Mouse (Mus musculus) large intestine, adult 2 months (tissue): ENCODE results near the gene Bcl6b. TPM values are rescaled to one million over a fixed set of nuclear protein-coding genes. Genes with fewer than 3 reads are reported as not detected.

Experiments
- DNase-seq: peaks from one replicate; pipeline ENCODE4 v3.0.0-alpha.2; 2012; ENCODE audit warnings: low read depth, low spot score
- WGBS: fragments of 180-500 bp; shearing (Covaris S2); methylation state at CpG from one replicate; pipeline ENCODE4 v1.1.7; 2018; 5-methylcytosine and 5-hydroxymethylcytosine counted together
- polyA plus RNA-seq: library from polyadenylated mRNA; depleted of rRNA; stranded (reverse); fragments of >200 nt; gene quantifications from 2 replicates; pipeline ENCODE4 v1.2.3, GENCODE M21; 2012

Bcl6b gene
- polyA plus RNA-seq, 1 experiment = 1.2 TPM

DNA sequence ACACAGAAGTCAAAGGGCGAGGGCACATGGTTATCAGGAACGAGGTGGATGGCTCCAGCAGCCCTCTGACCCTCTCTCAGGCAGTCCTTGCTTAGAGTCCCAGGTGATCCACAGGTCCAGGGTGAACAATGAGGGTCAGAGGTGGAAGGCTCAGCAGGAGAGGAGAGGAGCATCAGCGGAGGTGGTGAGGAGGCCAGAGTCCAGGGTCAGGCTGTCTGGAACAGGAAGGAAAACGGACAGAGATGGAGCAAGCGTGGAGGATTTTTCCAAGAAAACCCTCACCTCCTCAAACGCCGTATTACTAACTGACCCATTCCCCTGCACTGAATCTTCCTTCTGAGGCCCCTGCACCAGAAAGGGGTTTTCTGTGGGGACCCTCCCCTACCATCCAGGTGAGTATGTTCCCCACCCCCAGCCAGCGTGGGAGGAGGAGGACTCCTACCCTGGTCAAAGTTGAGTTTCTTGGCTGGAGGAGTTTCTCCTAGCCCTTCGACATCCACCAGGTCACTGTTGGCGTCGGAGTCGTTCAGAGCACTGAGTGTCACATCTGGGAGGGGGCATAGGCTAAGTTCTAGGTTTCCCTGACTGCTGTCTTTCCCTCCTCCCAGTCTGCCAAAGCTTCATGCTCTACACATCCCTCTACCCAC, 5.8 kb upstream of the Bcl6b start:
- no peak for DNase-seq
- WGBS = 92% methylated on average over 12 of the region's 12 CpGs

DNA sequence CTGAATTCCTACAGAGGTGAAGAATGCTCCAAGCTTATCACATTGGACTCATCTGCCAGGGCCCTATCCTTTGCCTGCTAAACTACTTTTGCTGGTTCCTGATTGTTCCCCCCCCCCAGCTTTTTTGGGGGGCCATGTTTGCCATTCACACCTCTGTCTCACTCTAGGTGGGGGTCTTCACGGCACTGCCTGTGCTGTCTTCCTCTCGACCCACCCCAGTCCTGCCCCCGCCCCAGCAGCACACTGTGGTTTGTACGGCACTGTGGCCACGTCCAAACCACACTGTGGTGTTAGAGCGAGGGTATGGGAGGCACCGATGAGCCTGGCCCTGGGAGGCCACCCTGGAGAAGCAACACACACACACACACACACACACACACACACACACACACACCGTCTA, 4.9 kb upstream of the Bcl6b start:
- 74% methylated on average over 8 of the region's 8 CpGs for WGBS
- no peak for DNase-seq

DNA sequence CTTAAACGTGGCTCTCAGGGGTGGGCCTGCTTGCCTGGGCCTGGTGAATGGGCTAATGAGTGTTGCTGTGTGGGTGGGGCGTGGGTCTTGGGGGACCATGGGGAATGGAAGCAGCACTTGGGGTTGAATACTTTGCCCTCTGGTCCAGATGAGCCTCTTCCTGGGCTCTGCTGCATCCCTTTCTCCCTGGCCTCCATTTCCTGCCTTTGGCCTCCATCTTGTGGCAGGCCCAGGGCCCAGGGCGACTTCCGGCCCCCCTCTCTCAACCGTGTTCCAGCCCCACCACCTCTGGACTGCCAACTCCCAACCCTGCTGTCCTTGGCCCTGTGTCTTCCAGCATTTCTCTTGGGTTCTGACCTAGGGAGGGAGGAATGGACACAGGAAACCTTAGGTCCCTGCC, 4.4 kb upstream of the Bcl6b start:
- DNase-seq = no peak
- whole genome bisulfite sequencing = 61% methylated on average over 5 of the region's 5 CpGs

DNA sequence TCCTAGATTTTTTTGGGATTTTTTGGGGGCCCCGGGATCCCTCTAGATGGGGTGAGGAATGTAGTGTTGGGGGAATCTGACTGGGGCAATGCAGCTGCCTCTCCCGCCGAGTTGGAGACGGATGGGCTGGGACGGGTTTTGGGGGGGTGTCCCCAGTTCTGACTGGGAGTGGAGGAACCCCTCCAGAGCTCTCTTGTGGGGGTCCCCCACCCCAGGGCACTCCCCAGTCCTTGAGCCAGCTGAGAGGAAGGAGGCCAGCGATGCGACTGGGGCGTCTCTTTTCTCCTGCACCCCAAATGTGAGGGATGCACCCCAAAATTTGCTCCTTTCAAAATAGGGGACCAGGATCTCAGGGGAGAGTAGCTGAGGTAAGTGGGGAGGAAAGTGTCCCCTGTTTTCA, 3.4 kb upstream of the Bcl6b start:
- WGBS = 40% methylated on average over 8 of the region's 8 CpGs
- DNase-seq = no peak

DNA sequence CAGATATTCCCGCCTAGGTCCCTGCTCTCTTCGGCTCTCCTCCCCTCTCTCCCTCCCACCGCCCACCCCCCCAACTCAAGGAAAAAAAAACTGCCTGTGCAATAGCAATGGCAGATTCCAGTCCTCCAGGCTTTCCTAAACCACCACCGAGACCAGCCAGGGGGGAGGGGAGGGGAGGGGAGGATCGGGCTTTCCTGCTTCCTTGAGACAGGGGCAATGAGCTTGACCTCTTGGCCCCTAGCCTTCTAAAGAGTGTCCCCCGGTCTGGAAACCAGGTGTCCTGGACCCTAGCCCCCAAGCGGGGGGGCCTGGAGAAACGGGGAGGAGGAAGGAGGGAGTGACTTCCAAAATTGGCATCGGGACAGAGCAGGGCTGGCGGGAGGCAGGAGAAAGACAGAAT, 2.9 kb upstream of the Bcl6b start:
- DNase-seq = no peak
- 24% methylated on average over 10 of the region's 10 CpGs for WGBS

DNA sequence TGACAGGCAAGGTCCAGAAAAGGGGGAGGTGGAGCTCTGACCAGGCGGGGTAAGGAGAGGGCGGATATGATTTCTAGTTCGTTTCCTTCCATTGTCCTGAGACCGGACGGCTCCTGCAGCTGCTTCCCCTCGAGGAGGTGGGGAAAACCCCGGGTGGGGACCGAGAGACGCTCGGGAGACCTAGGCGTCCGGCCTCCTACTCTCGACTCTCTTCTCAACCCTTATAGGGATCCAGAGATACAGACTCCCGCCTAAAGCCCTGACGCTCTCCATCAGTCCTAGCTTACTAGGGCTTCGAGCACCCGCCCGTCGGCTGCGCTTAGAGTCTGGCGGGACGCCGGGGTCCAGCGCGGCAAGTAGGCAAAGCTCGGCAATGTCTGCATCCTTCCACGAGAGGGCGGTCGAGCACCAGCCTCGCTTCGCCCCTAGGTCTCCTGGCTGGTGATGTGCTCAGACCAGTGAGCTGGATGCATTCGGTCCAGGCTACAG, 685 bp upstream of the Bcl6b start:
- under 1% methylated on average over 32 of the region's 32 CpGs for WGBS
- no peak for DNase-seq

DNA sequence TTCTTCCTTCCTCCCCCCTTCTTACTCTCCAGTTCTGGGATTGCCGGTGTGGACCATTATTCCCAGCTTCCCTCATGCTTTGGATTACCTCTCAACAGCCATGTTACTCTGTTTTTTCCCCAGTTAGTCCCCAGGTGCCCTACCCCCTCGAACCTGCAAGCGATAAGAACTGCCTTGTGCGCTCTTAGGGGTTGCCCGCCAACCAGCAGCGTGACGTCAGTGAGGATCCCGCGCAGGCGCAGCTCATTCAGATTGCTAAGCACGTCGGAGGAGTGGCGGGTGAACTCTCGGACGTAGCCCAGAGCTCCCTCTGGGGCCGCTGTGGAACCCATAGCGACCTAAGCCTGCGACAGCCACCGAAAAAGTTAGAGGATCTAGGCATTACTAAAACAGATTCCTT, 770 bp downstream of the Bcl6b start:
- under 1% methylated on average over 19 of the region's 19 CpGs for WGBS
- no peak for DNase-seq

DNA sequence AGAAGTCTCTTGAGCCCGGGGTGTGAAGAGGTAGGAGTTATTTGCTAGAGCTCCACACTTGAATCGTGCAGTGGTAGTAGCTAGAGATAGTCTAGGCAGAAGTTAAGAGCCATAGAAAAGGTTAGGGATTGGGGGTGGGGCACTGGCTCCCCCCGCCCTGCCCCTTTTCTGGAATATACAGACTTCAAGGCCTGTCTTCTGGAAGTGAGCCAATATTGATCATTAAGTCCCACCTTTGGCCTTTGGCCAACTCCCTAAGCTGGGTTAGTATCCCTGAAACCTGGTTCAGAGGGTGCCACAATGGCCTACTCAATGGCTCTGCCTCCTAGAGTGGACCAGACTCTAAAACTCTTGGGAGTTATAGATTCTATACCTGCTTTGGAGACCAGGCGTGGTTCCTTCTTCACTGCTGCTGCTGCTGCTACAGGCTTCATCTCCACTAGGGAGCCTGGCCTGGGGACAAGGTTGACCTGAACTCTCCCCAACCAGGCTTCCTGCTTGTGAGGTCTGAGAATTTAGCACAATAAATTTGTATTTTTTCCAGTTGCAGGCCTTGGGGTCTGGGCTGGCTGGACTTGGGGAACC, 1.8 kb downstream of the Bcl6b start:
- DNase-seq = no peak
- 68% methylated on average over 4 of the region's 4 CpGs for WGBS

DNA sequence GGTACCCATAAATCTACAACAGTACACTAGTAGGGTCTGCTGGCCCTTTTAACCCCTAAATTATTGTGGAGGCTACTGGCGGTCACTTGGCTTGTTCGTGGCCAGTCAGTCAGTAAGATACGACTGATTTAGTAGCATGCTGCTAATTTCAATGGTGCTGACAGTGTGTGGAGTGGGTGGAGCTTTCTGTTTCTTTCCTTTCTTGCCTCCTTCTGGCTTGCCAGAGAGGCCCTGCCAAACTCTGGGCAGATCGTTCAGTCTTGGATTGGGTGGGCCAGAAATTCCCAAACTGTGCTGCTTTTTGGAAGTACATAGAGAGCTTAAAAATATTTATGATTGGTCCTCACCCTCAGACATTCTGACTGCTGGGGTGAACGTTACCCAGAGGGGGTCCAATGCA, 2.5 kb downstream of the Bcl6b start:
- 33% methylated on average over 5 of the region's 5 CpGs for whole genome bisulfite sequencing
- no peak for DNase-seq

DNA sequence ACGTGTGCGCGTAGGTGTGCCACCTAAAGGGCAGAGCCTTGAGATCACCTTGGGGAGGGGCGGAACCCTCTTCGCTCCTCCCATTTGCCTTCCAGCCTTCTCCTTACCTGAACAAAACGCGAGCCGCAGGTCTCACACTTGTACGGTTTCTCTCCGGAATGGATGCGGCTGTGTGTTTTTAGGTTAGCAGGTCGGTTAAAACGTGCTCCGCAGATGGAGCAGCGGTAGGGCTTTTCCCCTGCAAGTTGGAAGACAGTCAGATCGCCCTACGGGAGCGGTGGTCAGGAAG, 3.1 kb downstream of the Bcl6b start:
- DNase-seq = no peak
- 22% methylated on average over 18 of the region's 18 CpGs for WGBS

DNA sequence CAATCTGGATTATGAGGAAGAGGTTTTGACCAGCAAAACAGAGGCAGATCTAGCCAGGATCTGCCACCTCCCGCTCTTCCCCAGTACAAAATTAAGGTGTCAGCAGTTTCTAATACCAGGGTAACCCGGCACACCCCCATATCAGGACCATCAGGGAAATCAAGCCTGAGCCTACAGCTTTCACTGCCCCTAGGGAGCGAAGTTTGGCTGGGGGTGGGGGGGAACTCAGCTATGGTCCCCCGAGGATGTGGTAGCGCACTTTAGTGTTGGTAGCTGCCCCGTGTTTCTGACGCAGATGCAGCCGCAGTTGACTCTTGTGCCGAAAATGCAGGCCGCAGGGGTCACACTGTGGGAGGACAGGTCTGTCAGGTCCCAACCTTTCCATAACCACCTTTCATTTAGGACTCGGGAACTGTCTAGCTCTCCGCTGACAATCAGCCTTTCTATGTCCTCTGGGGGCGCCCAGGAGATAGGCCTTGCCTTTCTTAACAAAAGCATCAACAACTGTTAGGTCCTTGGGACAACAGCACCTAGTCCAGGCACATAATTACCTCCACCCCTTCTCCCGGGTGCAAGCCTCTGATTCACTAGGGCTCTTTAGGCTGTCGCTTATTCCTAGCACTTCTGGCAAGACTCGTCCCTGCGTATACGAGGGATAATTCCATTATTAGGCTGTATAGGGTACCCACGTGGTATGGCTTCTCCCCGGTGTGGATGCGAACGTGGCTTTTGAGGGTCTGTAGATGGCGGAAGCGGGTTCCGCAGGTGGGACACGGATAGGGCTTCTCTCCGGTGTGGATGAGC, 3.6 kb downstream of the Bcl6b start:
- WGBS = 30% methylated on average over 27 of the region's 27 CpGs
- no peak for DNase-seq

DNA sequence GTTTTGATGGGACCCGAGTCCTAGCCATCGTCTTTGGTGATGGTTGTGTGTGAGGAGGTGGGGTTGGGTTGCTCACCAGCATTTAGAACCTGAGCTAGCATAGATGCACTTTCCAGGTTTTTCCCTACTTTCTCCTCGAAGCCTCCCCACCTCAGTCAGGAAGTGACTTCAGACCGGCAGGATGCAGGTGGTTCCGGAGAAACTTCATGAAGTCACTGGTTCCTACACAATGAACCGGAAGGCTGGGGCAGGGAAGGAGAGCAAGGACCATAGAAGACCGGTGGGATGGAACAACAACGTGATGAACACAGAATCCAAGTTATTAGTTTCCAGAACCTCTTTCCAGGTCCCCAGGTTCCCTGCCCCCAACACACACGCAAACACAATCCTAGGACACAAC, 5.9 kb downstream of the Bcl6b start:
- no peak for DNase-seq
- 85% methylated on average over 9 of the region's 9 CpGs for WGBS

DNA sequence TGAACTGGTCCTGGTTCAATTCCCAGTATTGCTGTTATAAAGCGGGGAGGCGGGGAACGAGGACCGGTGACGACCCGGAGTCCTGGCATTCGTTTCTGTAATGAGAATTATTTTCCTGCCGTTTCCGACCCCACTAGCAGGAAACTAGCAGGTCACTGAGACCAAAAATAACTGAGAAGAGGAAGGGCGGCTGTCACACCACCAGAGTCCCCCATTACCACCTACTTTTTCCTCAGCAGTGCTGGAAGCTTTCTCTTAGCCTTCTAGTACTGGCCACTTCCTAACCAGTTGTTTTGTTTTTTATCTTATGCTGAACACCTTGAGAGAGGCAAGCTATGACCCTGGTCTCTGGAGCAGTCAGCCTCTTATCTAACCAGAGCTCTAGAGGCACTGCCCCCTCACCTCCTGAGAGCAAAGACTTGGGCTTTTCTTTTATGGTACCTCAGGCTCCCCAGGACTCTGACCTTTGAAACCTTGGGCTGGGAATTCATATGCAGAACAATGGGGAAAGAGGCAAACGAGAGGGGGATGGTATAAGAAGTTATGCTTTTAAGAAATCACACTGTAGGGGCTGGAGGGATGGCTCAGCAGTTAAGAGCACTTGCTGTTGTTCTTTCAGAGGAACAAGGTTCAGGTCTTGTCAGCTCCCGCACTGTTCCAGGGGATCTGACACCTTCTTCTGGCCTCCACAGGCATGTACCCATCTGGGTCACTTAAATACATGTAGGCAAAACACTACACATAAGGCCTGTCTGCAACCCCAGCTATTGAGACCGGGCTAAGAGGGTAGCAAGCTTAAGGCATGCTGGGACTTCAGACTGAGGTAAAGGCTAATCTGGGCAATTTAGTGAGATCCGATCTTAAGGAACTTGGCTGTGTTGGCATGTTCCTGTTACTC, 7.7 kb downstream of the Bcl6b start:
- 7% methylated on average over 14 of the region's 14 CpGs for WGBS

DNA sequence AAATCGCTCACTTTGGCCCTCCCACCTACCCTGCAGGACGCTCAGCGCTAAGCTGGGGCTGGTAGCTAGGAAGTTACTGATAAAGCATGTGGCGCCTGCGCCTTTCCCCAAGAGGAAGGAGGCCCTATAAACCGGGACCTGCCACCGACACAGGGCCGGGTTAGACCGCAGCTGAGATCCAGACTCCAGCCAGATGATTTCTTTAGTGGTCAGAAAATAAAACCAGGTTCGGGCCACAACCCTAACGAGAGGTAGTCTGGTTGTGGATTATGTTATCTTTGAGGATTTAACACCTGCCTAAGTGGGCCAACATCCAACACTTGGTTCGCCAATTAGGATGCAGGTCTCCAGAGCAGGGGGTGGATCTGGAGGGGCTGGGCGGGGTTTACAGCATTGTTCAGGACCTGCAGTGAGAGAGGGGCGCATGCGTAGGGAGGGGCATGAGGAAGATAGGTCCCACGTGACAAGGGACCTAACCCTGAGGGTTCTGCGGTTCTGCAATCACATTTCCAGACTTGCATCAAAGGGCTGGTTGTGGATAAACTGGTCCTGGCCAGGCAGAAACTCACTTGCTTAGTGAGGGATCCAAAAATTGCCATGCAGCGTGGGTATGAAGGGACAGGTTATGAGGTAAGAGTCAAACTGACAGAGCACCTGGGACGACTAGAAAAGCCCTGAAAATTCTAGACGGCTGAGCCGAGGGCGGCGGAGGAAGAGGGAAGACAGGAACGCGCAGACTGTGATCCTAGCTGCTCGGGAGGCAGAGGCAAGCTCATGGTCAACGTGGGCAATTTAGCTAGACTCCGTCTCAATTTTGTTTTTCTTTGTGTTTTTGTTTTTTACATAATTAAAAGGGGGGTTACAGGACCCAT, 8.6 kb downstream of the Bcl6b start, which contains the start of gene Slc16a13:
Slc16a13 (minus strand) TSS at position 334 of the 872 bp plus-strand sequence.
- peak; percentile 95 for DNase-seq
- WGBS = under 1% methylated on average over 28 of the region's 28 CpGs

More for the DNA sequence above, 7.7 kb downstream of the Bcl6b start:
- no peak for DNase-seq

DNA sequence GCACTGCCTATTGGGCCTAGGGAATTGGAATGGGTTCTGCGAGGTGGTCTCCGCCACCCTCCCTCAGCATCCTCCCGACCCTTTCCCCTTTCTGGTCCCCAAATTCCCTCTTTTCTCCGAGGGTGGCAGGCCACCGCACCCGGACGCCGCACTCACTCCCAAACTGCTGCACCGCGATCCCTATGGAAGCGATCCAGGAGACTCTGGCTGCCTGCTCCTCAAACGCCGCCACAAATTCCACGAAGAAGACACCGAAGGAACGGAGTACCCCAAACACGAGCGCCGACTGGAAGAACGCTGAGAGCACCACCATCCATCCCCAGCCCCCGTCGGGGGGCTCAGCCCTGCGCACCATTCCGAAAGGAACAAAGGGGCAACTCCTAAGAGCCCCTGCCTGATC, 9.3 kb downstream of the Bcl6b start:
- under 1% methylated on average over 24 of the region's 24 CpGs for WGBS

DNA sequence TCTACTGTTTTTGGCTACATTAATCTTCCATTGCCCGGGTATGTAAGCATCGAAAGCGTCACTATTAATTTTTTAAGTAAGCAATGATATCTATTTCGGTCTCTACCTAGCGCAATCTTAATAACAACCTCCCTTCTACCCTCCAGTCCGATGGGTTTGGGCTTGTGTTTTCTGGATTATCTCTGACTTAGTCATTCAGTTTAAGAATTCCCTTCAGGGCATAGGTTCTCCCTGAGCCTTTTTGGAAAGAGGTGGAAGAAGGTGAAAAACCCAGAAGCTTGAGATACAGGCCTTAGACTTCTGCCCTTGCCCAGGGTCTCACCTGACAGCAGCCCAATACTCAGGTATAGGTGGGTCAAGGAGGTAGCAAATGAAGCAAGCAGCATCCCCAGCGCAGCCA, 9.7 kb downstream of the Bcl6b start:
- no peak for DNase-seq
- WGBS = 52% methylated on average over 7 of the region's 7 CpGs

More for the DNA sequence above, 9.3 kb downstream of the Bcl6b start:
- no peak for DNase-seq

DNA sequence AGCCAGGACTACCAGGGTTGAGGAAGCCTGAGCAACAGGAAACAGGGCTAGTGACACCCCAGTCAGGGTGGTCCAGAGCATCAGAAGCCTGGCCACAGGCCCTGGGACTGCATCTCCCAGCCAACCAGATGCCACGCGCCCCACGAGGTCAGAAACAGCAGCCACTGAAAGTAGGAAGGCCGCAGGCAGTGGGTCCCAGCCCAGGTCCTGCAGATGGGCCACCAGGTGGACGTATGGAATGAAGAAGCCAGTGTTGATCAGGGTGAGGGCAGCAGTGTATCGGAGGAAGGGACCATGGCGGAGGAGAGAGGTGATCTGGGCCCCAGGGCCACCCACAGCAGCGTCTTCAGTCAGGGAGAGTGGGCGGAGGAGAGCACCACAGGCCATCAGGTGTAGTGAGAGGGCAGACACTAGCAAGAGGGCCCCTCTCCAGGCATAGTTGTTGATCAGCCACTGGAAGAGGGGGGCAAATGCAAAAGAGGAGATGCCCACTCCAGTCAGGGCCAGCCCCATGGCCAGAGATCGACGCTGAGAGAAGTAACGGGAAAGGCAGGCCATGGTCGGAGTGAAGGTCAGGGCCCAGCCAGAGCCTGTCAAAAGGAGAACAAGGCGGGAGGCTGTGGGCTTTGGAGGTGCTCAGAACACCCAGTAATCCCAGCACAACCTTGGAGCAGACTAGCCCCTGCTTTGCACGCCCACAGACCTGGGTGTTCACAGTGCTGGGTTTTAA, 10.7 kb downstream of the Bcl6b start:
- 73% methylated on average over 15 of the region's 15 CpGs for WGBS
- no peak for DNase-seq

DNA sequence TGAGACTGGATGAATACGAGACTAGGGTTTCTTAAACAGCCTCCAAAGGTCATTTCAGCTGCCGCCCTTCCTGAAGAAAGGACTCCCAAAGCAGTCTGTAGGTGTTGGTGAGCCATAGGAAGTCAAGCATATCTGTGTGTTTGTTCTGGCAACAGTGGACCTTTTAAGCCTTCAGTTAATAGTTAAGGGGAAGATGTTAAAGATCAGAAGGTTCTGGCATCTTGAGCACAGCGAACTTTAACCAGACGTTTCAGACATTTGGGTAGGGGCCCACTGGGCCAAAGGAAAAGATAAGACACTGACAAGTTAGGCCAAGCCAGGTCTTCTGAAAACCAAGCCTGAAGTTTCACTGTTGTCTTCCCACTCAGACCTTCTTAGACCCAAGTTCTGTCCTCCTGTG, 11.6 kb downstream of the Bcl6b start:
- WGBS = 30% methylated on average over 4 of the region's 4 CpGs
- DNase-seq = no peak
